Mouse (Mus musculus): ENCODE data around the gene Vwa7.

DNA sequence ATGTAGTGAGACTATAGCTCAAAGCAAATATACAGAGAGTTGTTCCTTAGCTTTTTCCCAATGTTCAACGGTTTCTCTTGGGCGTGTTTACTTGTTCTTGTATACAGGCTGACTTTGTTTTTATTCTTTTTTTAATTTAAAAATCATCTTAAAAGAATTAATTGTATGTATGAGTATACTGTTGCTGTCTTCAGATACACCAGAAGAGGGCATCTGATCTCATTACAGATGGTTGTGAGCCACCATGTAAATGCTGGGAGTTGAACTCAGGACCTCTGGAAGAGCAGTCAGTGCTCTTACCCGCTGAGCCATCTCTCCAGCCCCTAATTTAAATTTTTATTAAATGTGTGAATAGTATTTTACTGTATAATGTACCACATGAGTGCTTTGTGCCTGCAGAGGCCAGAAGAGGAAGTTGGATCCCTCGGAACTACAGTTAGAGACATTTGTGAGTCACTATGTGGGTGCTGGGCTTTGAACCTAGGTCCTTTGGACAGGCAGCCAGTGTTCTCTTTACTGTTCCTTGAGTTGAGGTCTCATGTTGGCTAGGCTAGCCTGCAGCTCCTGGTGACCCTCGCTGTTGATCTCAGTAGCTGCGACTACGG is 8.9 kb upstream of the Vwa7 start:
- TF ChIP-seq POLR2A (IDR thresholded peaks at IDR 0.05; ENCODE audit: insufficient read length, low read depth) (no peak), CEBPB (IDR thresholded peaks at IDR 0.05; ENCODE audit: insufficient read depth, poor library complexity, severe bottlenecking) (no peak)

Measured in myocyte (in vitro differentiated cells).